Mouse (Mus musculus): ENCODE data around the gene Skap1.

- TF ChIP-seq CTCF (IDR thresholded peaks at IDR 0.05; ENCODE audit: low read depth) = no peak
- no peak for TF ChIP-seq EP300 (IDR thresholded peaks at IDR 0.05; ENCODE audit: low read depth)
These were observed 152.4 kb downstream of the Skap1 start for GRCm38 (mm10) chr11:96616792-96617191.

Data from liver, postnatal 0 days (tissue).